Comparison of ENCODE assay signal across 8 mouse cellular contexts in genomic region chr16:93604481-93604969, GRCm38 (mm10). TPM values are rescaled to one million over a fixed set of nuclear protein-coding genes. Genes with fewer than 3 reads are reported as not detected.
DNase-seq lines count a peak whose midpoint lies in the region; ATAC-seq and TF ChIP-seq lines count a peak whose summit lies in the region.

No protein-coding gene starts in this region.

- peak overlapping the region; percentile 88 for H3K9ac ChIP-seq in heart, embryonic 11.5 days (ENCODE audit: low read depth, low read length)
- H3K9ac ChIP-seq in embryonic facial prominence, embryonic 13.5 days: peak overlapping the region; percentile 86
- peak overlapping the region; percentile 70 for H3K9ac ChIP-seq in kidney, embryonic 15.5 days
- H3K9ac ChIP-seq in midbrain, embryonic 14.5 days (replicated peaks; ENCODE audit: low read length): peak overlapping the region; percentile 70; the same call in 1 of the 2 replicates

- peak overlapping the region; percentile 67 for H3K4me3 ChIP-seq in heart, embryonic 11.5 days (ENCODE audit: low read depth, low read length)
- peak overlapping the region; percentile 97; the same call in 1 of the 2 replicates for H3K4me3 ChIP-seq in G1E (ENCODE audit: low read depth, low read length)
- H3K4me3 ChIP-seq in embryonic facial prominence, embryonic 13.5 days: peak overlapping the region; percentile 69
- H3K4me3 ChIP-seq in kidney, embryonic 15.5 days (replicated peaks): peak overlapping the region; percentile 59
- H3K4me3 ChIP-seq in midbrain, embryonic 14.5 days (replicated peaks; ENCODE audit: low read depth, low read length): peak overlapping the region; percentile 60

- H3K9me3 ChIP-seq in heart, embryonic 11.5 days (replicated peaks; ENCODE audit: control insufficient read depth, low read length): no peaks in the 10 kb centered on the region
- no peaks in the 10 kb centered on the region for H3K9me3 ChIP-seq in G1E (replicated peaks)
- H3K9me3 ChIP-seq in embryonic facial prominence, embryonic 13.5 days: no peaks in the 10 kb centered on the region
- H3K9me3 ChIP-seq in kidney, embryonic 15.5 days (replicated peaks): no peaks in the 10 kb centered on the region
- no peaks in the 10 kb centered on the region for H3K9me3 ChIP-seq in midbrain, embryonic 14.5 days (ENCODE audit: control insufficient read depth, low read length)

- DNase-seq in heart, postnatal 10 days: no peak
- DNase-seq in G1E (ENCODE audit: low spot score): no peak
- DNase-seq in midbrain, embryonic 14.5 days: peak; percentile 81
- DNase-seq in T-cell, adult 2 months (ENCODE audit: low spot score): no peak
- no peak for DNase-seq in spleen, postnatal 14 days (ENCODE audit: low spot score in 2 of 2)

- intact Hi-C loops in heart, postnatal 10 days (cut with DNase I): no loop called here

- WGBS in heart, embryonic 11.5 days (ENCODE audit: insufficient replicate concordance): 3% methylated on average over 16 of the region's 16 CpGs
- 5% methylated on average over 16 of the region's 16 CpGs for WGBS in embryonic facial prominence, embryonic 13.5 days
- WGBS in kidney, embryonic 15.5 days: 3% methylated on average over 16 of the region's 16 CpGs
- 4% methylated on average over 16 of the region's 16 CpGs for WGBS in midbrain, embryonic 14.5 days

- H3K27me3 ChIP-seq in heart, embryonic 11.5 days (ENCODE audit: control insufficient read depth, insufficient read depth, low read length): no peaks in the 10 kb centered on the region
- H3K27me3 ChIP-seq in G1E (ENCODE audit: insufficient read depth, low read length): peaks cover 4% of the 10 kb centered on the region
- no peaks in the 10 kb centered on the region for H3K27me3 ChIP-seq in embryonic facial prominence, embryonic 13.5 days
- H3K27me3 ChIP-seq in kidney, embryonic 15.5 days: no peaks in the 10 kb centered on the region
- no peaks in the 10 kb centered on the region for H3K27me3 ChIP-seq in midbrain, embryonic 14.5 days (ENCODE audit: control insufficient read depth, insufficient read depth, low read length)

- ATAC-seq in heart, embryonic 11.5 days (replicated peaks; ENCODE audit: insufficient number of reproducible peaks, low FRiP score, low TSS enrichment): no peak
- ATAC-seq in G1E (ENCODE audit: extremely low read depth, insufficient number of reproducible peaks, low FRiP score, poor library complexity, severe bottlenecking): no peak
- ATAC-seq in embryonic facial prominence, embryonic 13.5 days (ENCODE audit: insufficient number of reproducible peaks, insufficient read depth, low FRiP score, low TSS enrichment, low read depth): no peak
- no peak for ATAC-seq in kidney, embryonic 15.5 days (replicated peaks; ENCODE audit: low FRiP score)
- no peak for ATAC-seq in midbrain, embryonic 14.5 days (ENCODE audit: low FRiP score, low TSS enrichment)

- peak overlapping the region; percentile 94 for H3K4me2 ChIP-seq in heart, embryonic 11.5 days
- peak overlapping the region; percentile 89 for H3K4me2 ChIP-seq in embryonic facial prominence, embryonic 13.5 days
- H3K4me2 ChIP-seq in kidney, embryonic 15.5 days: peak overlapping the region; percentile 94
- H3K4me2 ChIP-seq in midbrain, embryonic 14.5 days (ENCODE audit: low read length): peak overlapping the region; percentile 76

- H3K4me1 ChIP-seq in heart, embryonic 11.5 days (ENCODE audit: control insufficient read depth, insufficient read depth, low read length): 0 out of 2 replicates have a peak, but pooled peaks cover 6% of the 10 kb centered on the region
- H3K4me1 ChIP-seq in G1E (ENCODE audit: insufficient read depth, low read depth, low read length): peaks cover 51% of the 10 kb centered on the region
- peaks cover 28% of the 10 kb centered on the region for H3K4me1 ChIP-seq in embryonic facial prominence, embryonic 13.5 days
- H3K4me1 ChIP-seq in kidney, embryonic 15.5 days: peaks cover 24% of the 10 kb centered on the region
- peaks cover 16% of the 10 kb centered on the region for H3K4me1 ChIP-seq in midbrain, embryonic 14.5 days (ENCODE audit: control insufficient read depth, insufficient read depth, low read length)

- peak overlapping the region; percentile 96; the same call in 1 of the 2 replicates for H3K27ac ChIP-seq in heart, embryonic 11.5 days (ENCODE audit: low read depth, low read length)
- peak overlapping the region; percentile 94; the same call in 1 of the 2 replicates for H3K27ac ChIP-seq in embryonic facial prominence, embryonic 13.5 days
- peak overlapping the region; percentile 89 for H3K27ac ChIP-seq in kidney, embryonic 15.5 days
- H3K27ac ChIP-seq in midbrain, embryonic 14.5 days (replicated peaks; ENCODE audit: low read depth, low read length): peak overlapping the region; percentile 95

- no peaks in the 10 kb centered on the region for H3K36me3 ChIP-seq in heart, embryonic 11.5 days (ENCODE audit: control insufficient read depth, insufficient read depth, low read length)
- peaks cover 20% of the 10 kb centered on the region for H3K36me3 ChIP-seq in G1E (replicated peaks)
- peaks cover 10% of the 10 kb centered on the region for H3K36me3 ChIP-seq in embryonic facial prominence, embryonic 13.5 days
- 0 out of 2 replicates have a peak, but pooled peaks cover 3% of the 10 kb centered on the region for H3K36me3 ChIP-seq in kidney, embryonic 15.5 days
- H3K36me3 ChIP-seq in midbrain, embryonic 14.5 days (ENCODE audit: control insufficient read depth, insufficient read depth, low read length): no peaks in the 10 kb centered on the region

- no peak for TF ChIP-seq CTCF in G1E (IDR thresholded peaks at IDR 0.05; ENCODE audit: low read depth, low read length)

RNA-seq across cellular contexts. Expression of gene Setd4, which starts 0.7 kb away (rescaled TPM):
- polyA plus RNA-seq in heart, embryonic 11.5 days (2014; fragmentation: Nextera tagmentation; extraction: Ambion mirVana): 6.1 and 6.2 TPM in 2 replicates
- 1 to 10 TPM; 1.3 to 3.4 TPM for total RNA-seq in heart, postnatal 10 days (2021)
- total RNA-seq in G1E (2014; fragmentation: Nextera tagmentation): 3.4 and 11.6 TPM in 2 replicates
- total RNA-seq in G1E (2017): 4.9 and 6.8 TPM in 2 replicates
- polyA plus RNA-seq in G1E (2012): 1.9 and 2.6 TPM in 2 replicates
- polyA plus RNA-seq in embryonic facial prominence, embryonic 13.5 days (2015; fragmentation: Nextera tagmentation; extraction: Ambion mirVana): 19.6 and 23.6 TPM in 2 replicates
- polyA plus RNA-seq in kidney, embryonic 15.5 days (2015; fragmentation: Nextera tagmentation; extraction: Ambion mirVana): 13.9 and 14.3 TPM in 2 replicates
- 18.7 and 19.0 TPM in 2 replicates for polyA plus RNA-seq in midbrain, embryonic 14.5 days (2014; fragmentation: Nextera tagmentation; extraction: Ambion mirVana)

RNA-seq across cellular contexts. Expression of gene Cbr1, which starts 1.1 kb away (rescaled TPM):
- polyA plus RNA-seq in heart, embryonic 11.5 days (2014; fragmentation: Nextera tagmentation; extraction: Ambion mirVana): 61.0 and 65.9 TPM in 2 replicates
- total RNA-seq in heart, postnatal 10 days (2021): 10 to 100 TPM; 29.0 to 34.0 TPM
- total RNA-seq in G1E (2014; fragmentation: Nextera tagmentation): 21.6 and 26.6 TPM in 2 replicates
- 20.5 and 23.4 TPM in 2 replicates for total RNA-seq in G1E (2017)
- polyA plus RNA-seq in G1E (2012): 46.9 and 57.7 TPM in 2 replicates
- polyA plus RNA-seq in embryonic facial prominence, embryonic 13.5 days (2015; fragmentation: Nextera tagmentation; extraction: Ambion mirVana): 122 and 126 TPM in 2 replicates
- polyA plus RNA-seq in kidney, embryonic 15.5 days (2015; fragmentation: Nextera tagmentation; extraction: Ambion mirVana): 138 and 140 TPM in 2 replicates
- 137 and 157 TPM in 2 replicates for polyA plus RNA-seq in midbrain, embryonic 14.5 days (2014; fragmentation: Nextera tagmentation; extraction: Ambion mirVana)

RNA-seq across cellular contexts. Expression of gene Gm5678, which starts 23.4 kb away (rescaled TPM):
- polyA plus RNA-seq in heart, embryonic 11.5 days (2014; fragmentation: Nextera tagmentation; extraction: Ambion mirVana): not detected in 2 replicates
- 1 to 10 TPM; 1.4 to 1.8 TPM for total RNA-seq in heart, postnatal 10 days (2021)
- total RNA-seq in G1E (2014; fragmentation: Nextera tagmentation) (1.1 and 1.3 TPM in 2 replicates), G1E (2017) (not detected in 2 replicates)
- not detected in 2 replicates for polyA plus RNA-seq in G1E (2012)
- 0.29 TPM in 1 of 2 replicates, not detected in the other for polyA plus RNA-seq in embryonic facial prominence, embryonic 13.5 days (2015; fragmentation: Nextera tagmentation; extraction: Ambion mirVana)
- not detected in 2 replicates for polyA plus RNA-seq in kidney, embryonic 15.5 days (2015; fragmentation: Nextera tagmentation; extraction: Ambion mirVana)
- not detected in 2 replicates for polyA plus RNA-seq in midbrain, embryonic 14.5 days (2014; fragmentation: Nextera tagmentation; extraction: Ambion mirVana)
